Mouse (Mus musculus) spleen, adult 2 months (tissue): ENCODE measurements at regions not wholly inside any gene's neighbourhood (a gene's known extent, or its start where the extent isn't known, plus 50 kb on each side); places are given as distances from the start of the nearest gene placed in this dataset.

Source experiments
- CTCF ChIP-seq: fragments of 200-500 bp; IDR thresholded peaks from 2 replicates; pipeline ENCODE4 v1.5.1; 2011; ENCODE audit warnings: mild to moderate bottlenecking, inconsistent platforms; ENCODE audit not compliant: insufficient read depth, insufficient read length, insufficient replicate concordance; ENCODE audit errors: extremely low read depth
- POLR2A ChIP-seq: fragments of 200-500 bp; IDR thresholded peaks from 2 replicates; pipeline ENCODE4 v1.6.1; 2011; ENCODE audit warnings: low read depth, low read length, inconsistent platforms

GRCm38 (mm10) chr1:73645011-73645410 is 479.2 kb downstream of the Tns1 start:
- TF ChIP-seq CTCF: no peak
- TF ChIP-seq POLR2A: no peak
